Mouse (Mus musculus) lung, postnatal 0 days (tissue): Measurements from ENCODE around the gene Neu2.

Experiments used
- CTCF ChIP-seq: IDR thresholded peaks from 2 replicates; pipeline ENCODE4 v1.5.1; 2016; ENCODE audit warnings: antibody characterized with exemption, mild to moderate bottlenecking
- EP300 ChIP-seq: IDR thresholded peaks from 2 replicates; pipeline ENCODE4 v1.6.1; 2016; ENCODE audit warnings: antibody characterized with exemption, mild to moderate bottlenecking, control low read depth

- TF ChIP-seq CTCF, result no peak
- TF ChIP-seq EP300, result no peak
Measured at GRCm38 (mm10) chr1:87510845-87511244, 1.2 kb downstream of the Neu2 start.
